Mouse (Mus musculus): ENCODE results near the gene Slc4a10.

Gene Slc4a10

GRCm38 (mm10) chr2:62355766-62356165 is 309.5 kb downstream of the Slc4a10 start:
- DNase-seq = no peak

- no peak for DNase-seq
These were observed 310.3 kb downstream of the Slc4a10 start for GRCm38 (mm10) chr2:62356606-62357005.

GRCm38 (mm10) chr2:62357259-62357658 is 311.0 kb downstream of the Slc4a10 start:
- DNase-seq = no peak

- no peak for DNase-seq
These were observed 314.6 kb downstream of the Slc4a10 start for GRCm38 (mm10) chr2:62360872-62361271.

- DNase-seq = no peak
These were observed 315.3 kb downstream of the Slc4a10 start for GRCm38 (mm10) chr2:62361514-62361913.

- no peak for DNase-seq
These were observed 315.9 kb downstream of the Slc4a10 start for GRCm38 (mm10) chr2:62362211-62362610.

GRCm38 (mm10) chr2:62363606-62364005 is 317.3 kb downstream of the Slc4a10 start:
- no peak for DNase-seq

GRCm38 (mm10) chr2:62368349-62369053 is 322.2 kb downstream of the Slc4a10 start:
- no peak for DNase-seq

GRCm38 (mm10) chr2:62370048-62370447 is 323.8 kb downstream of the Slc4a10 start:
- DNase-seq = no peak

- DNase-seq = no peak
These were observed 327.4 kb downstream of the Slc4a10 start for GRCm38 (mm10) chr2:62373692-62374091.
